Comparison of ENCODE assay signal across 26 mouse cellular contexts in genomic region chr13:57744667-57745066, GRCm38 (mm10).
DNase-seq lines count a peak whose midpoint lies in the region; ATAC-seq and TF ChIP-seq lines count a peak whose summit lies in the region.
"Had no signal": no experiment of that assay in that cellular context is flagged by ENCODE, and none has a peak within 500 bp of the region (broad histone marks: within the 10 kb centered on the region; RNA-seq: fewer than 3 reads in every experiment).

No protein-coding gene starts in this region.

- H3K36me3 ChIP-seq in liver, postnatal 0 days (replicated peaks; ENCODE audit: insufficient read depth, low read length): no peaks in the 10 kb centered on the region
- H3K36me3 ChIP-seq in CH12.LX (replicated peaks in 1 of 2; ENCODE audit: control insufficient read depth in 1 of 2, insufficient read depth in 1 of 2, low read length in 1 of 2) (no peaks in the 10 kb centered on the region), ES-E14 (ENCODE audit: control insufficient read depth, insufficient read depth, low read length, poor library complexity, severe bottlenecking) (no peaks in the 10 kb centered on the region)
- H3K36me3 ChIP-seq: embryonic facial prominence, embryonic 13.5 days; embryonic facial prominence, embryonic 15.5 days; forebrain, embryonic 10.5 days; forebrain, embryonic 12.5 days had no signal

- no peak for TF ChIP-seq POLR2A in CH12.LX (IDR thresholded peaks at IDR 0.05; ENCODE audit: low read depth, low read length)

- H3K27me3 ChIP-seq in liver, postnatal 0 days (ENCODE audit: insufficient read depth, low read length): no peaks in the 10 kb centered on the region
- H3K27me3 ChIP-seq in CH12.LX (replicated peaks): no peaks in the 10 kb centered on the region
- H3K27me3 ChIP-seq: embryonic facial prominence, embryonic 15.5 days; forebrain, embryonic 12.5 days; Patski had no signal

- TF ChIP-seq CTCF in liver, postnatal 0 days (IDR thresholded peaks at IDR 0.05; ENCODE audit: low read depth): no peak
- no peak for TF ChIP-seq CTCF in CH12.LX (conservative IDR thresholded peaks at IDR 0.05 in 1 of 2, IDR thresholded peaks at IDR 0.05 in 1 of 2; ENCODE audit: low read depth in 2 of 2, low read length in 2 of 2)

- dilution Hi-C loops in CH12.LX (cut with MboI; ENCODE audit: extremely low pct_ligation_motif_present, extremely low pct_unique_long_range_greater_than_20kb, low sequenced_read_pairs): no loop called here

- H3K79me2 ChIP-seq in CH12.LX (replicated peaks; ENCODE audit: control insufficient read depth, extremely low read depth, insufficient read depth, poor library complexity, severe bottlenecking): no peaks in the 10 kb centered on the region

- TF ChIP-seq EP300 in liver, postnatal 0 days (IDR thresholded peaks at IDR 0.05; ENCODE audit: low read depth): no peak
- TF ChIP-seq EP300 in CH12.LX (IDR thresholded peaks at IDR 0.05; ENCODE audit: low read length): no peak

- 60% methylated on average over 3 of the region's 3 CpGs for whole genome bisulfite sequencing in liver, postnatal 0 days (ENCODE audit: insufficient replicate concordance)

- no peak overlapping the region for H3K4me3 ChIP-seq in liver, postnatal 0 days (ENCODE audit: low read depth, low read length)
- H3K4me3 ChIP-seq in CH12.LX (replicated peaks in 1 of 3; ENCODE audit: low read depth in 2 of 3, low read length in 2 of 3, poor library complexity in 1 of 3) (no peak overlapping the region), ES-E14 (ENCODE audit: insufficient read depth in 1 of 2, low read depth in 1 of 2, low read length in 2 of 2, poor library complexity in 1 of 2, severe bottlenecking in 1 of 2) (no peak overlapping the region)
- H3K4me3 ChIP-seq: embryonic facial prominence, embryonic 13.5 days; embryonic facial prominence, embryonic 15.5 days; erythroblast, embryonic 14.5 days; forebrain, embryonic 10.5 days; forebrain, embryonic 12.5 days had no signal

- H3K4me1 ChIP-seq in liver, postnatal 0 days (ENCODE audit: insufficient read depth): no peaks in the 10 kb centered on the region
- H3K4me1 ChIP-seq in CH12.LX (ENCODE audit: control insufficient read depth in 1 of 2, insufficient read depth in 2 of 2): no peaks in the 10 kb centered on the region
- H3K4me1 ChIP-seq in ES-E14 (ENCODE audit: control insufficient read depth in 2 of 2, insufficient read depth in 2 of 2, low read length in 2 of 2, poor library complexity in 1 of 2): peaks cover 0 to 6% of the 10 kb centered on the region in 2 experiments; a peak in 1 of 4 replicates

- peak; percentile 13 for DNase-seq in liver
- DNase-seq in liver, postnatal 0 days: no peak
- no peak for DNase-seq in CH12.LX (ENCODE audit: extremely low read depth)
- no peak for DNase-seq in ES-E14 (ENCODE audit: low read depth, low spot score)
- DNase-seq in R1 (ENCODE audit: low read depth, low spot score): peak; percentile 20
- DNase-seq in cerebellum, adult 9-10 months: no peak
- DNase-seq in lung, postnatal 25 days (ENCODE audit: low spot score): no peak
- DNase-seq in left cerebral cortex, postnatal 25 days (ENCODE audit: low spot score in 2 of 2): no peak
- DNase-seq: adrenal gland, adult 2 months; adrenal gland, postnatal 10 days; adrenal gland, postnatal 25 days; B cell, adult 2 months; cerebellum, adult 11 months; cerebellum, adult 18-20 months; cerebellum, adult 8-10 months; cerebellum, postnatal 10 days; cerebellum, postnatal 25 days had no signal

- H3K4me2 ChIP-seq in liver, postnatal 0 days (ENCODE audit: low read depth, low read length): no peak overlapping the region
- H3K4me2 ChIP-seq in CH12.LX (ENCODE audit: insufficient read depth, low read depth, poor library complexity, severe bottlenecking): no peak overlapping the region
- H3K4me2 ChIP-seq: embryonic facial prominence, embryonic 13.5 days; embryonic facial prominence, embryonic 15.5 days; forebrain, embryonic 12.5 days had no signal

- no peak for ATAC-seq in liver, postnatal 0 days
- ATAC-seq: CD4-positive, CD25-positive, alpha-beta regulatory T cell, adult 4 months; forebrain, embryonic 14.5 days; forebrain, embryonic 16.5 days; Patski had no signal

- TF ChIP-seq RAD21 in CH12.LX (IDR thresholded peaks at IDR 0.05; ENCODE audit: low read depth, low read length): no peak

- H3K9ac ChIP-seq in liver, postnatal 0 days (replicated peaks): no peak overlapping the region
- H3K9ac ChIP-seq in CH12.LX (ENCODE audit: insufficient read depth, low read depth) (no peak overlapping the region), ES-E14 (ENCODE audit: insufficient read depth, low read depth, low read length, poor library complexity, severe bottlenecking) (no peak overlapping the region)
- H3K9ac ChIP-seq: embryonic facial prominence, embryonic 13.5 days; embryonic facial prominence, embryonic 15.5 days; forebrain, embryonic 12.5 days had no signal

- in situ Hi-C loops in CH12.LX (cut with MboI; ENCODE audit: low pct_ligation_motif_present, low pct_unique_long_range_greater_than_20kb, low sequenced_read_pairs): no loop called here
- in situ Hi-C loops in ES-E14 (cut with MboI; ENCODE audit: low sequenced_read_pairs in 2 of 2, unreplicated experiment in 2 of 2): no loop called here

- intact Hi-C loops in left cerebral cortex, postnatal 25 days (cut with DNase I): no loop called here

- no peaks in the 10 kb centered on the region for H3K9me3 ChIP-seq in liver, postnatal 0 days (ENCODE audit: low read length)
- H3K9me3 ChIP-seq in CH12.LX (replicated peaks; ENCODE audit: low read length) (peaks cover 86% of the 10 kb centered on the region), ES-E14 (ENCODE audit: control insufficient read depth, insufficient read depth, low read depth, low read length) (no peaks in the 10 kb centered on the region)
- H3K9me3 ChIP-seq: embryonic facial prominence, embryonic 15.5 days; forebrain, embryonic 10.5 days had no signal

- no peak overlapping the region for H3K27ac ChIP-seq in liver, postnatal 0 days (ENCODE audit: low read depth)
- no peak overlapping the region for H3K27ac ChIP-seq in CH12.LX (ENCODE audit: insufficient read depth, low read depth)
- H3K27ac ChIP-seq in ES-E14 (ENCODE audit: insufficient read depth, low read depth, low read length, poor library complexity, severe bottlenecking): no peak overlapping the region
- H3K27ac ChIP-seq: embryonic facial prominence, embryonic 13.5 days; embryonic facial prominence, embryonic 15.5 days; forebrain, embryonic 10.5 days; forebrain, embryonic 12.5 days had no signal

TF ChIP-seq in CH12.LX, 34 proteins besides CTCF, POLR2A, EP300 and RAD21:
- TF ChIP-seq MAFK (IDR thresholded peaks at IDR 0.05; ENCODE audit: insufficient replicate concordance, low read length): peak; percentile 89
- TF ChIP-seq ELF1 (IDR thresholded peaks at IDR 0.05; ENCODE audit: low read depth, low read length): no peak
TF ChIP-seq in CH12.LX: peak in this region for 1.

TF ChIP-seq in ES-E14, 5 proteins besides CTCF, POLR2A, EP300 and RAD21:
- TF ChIP-seq CHD2 (IDR thresholded peaks at IDR 0.05; ENCODE audit: low read depth, low read length) (no peak), MAFK (IDR thresholded peaks at IDR 0.05; ENCODE audit: insufficient read depth, low read depth, low read length) (peak; percentile 100)
TF ChIP-seq in ES-E14: peak in this region for 1.

Comparison
In these comparisons a context has a peak if more than half of its experiments do, and no peak if none do; other contexts are left out.
1. DNase-seq: peak in liver (single experiment) and R1 (single experiment); none in liver, postnatal 0 days (single experiment), CH12.LX (single experiment), ES-E14 (single experiment), cerebellum, adult 9-10 months (single experiment), lung, postnatal 25 days (single experiment) and left cerebral cortex, postnatal 25 days (0 of 2).